Mouse (Mus musculus): ENCODE data around the gene Cwc27. TPM values are rescaled to one million over a fixed set of nuclear protein-coding genes. Genes with fewer than 3 reads are reported as not detected.

Cwc27 gene
- polyA plus RNA-seq, 1 experiment: 2.8 TPM

- H3K27ac ChIP-seq (ENCODE audit: control insufficient read depth, insufficient read depth, low read length): no peak overlapping the region
- WGBS: 92% methylated on average over 2 of the region's 2 CpGs
These were observed 131.4 kb downstream of the Cwc27 start for GRCm38 (mm10) chr13:104685537-104685936.

GRCm38 (mm10) chr13:104684361-104685011, 132.5 kb downstream of the Cwc27 start:
- TF ChIP-seq CTCF (IDR thresholded peaks at IDR 0.05; ENCODE audit: borderline replicate concordance, control insufficient read depth, extremely low read depth, insufficient read depth, low read length, poor library complexity): no peak
- TF ChIP-seq POLR2A (IDR thresholded peaks at IDR 0.05; ENCODE audit: control insufficient read depth, extremely low read depth, insufficient read depth, low read length, poor library complexity): no peak
- Histone ChIP-seq H3K4me1 (replicated peaks; ENCODE audit: control insufficient read depth, insufficient read depth, low read length) (peaks cover 4% of the 10 kb centered on the region), H3K36me3 (ENCODE audit: control insufficient read depth, insufficient read depth, low read length) (no peaks in the 10 kb centered on the region), H3K27ac (ENCODE audit: control insufficient read depth, insufficient read depth, low read length) (no peak overlapping the region), H3K27me3 (ENCODE audit: control insufficient read depth, insufficient read depth, low read length) (no peaks in the 10 kb centered on the region), H3K4me3 (ENCODE audit: control insufficient read depth, insufficient read depth, low read length) (no peak overlapping the region)
- WGBS: 85% methylated on average over 6 of the region's 6 CpGs
- no peak for DNase-seq

More at GRCm38 (mm10) chr13:104685537-104685936, 131.4 kb downstream of the Cwc27 start:
- DNase-seq: no peak
- H3K36me3 ChIP-seq (ENCODE audit: control insufficient read depth, insufficient read depth, low read length): no peaks in the 10 kb centered on the region
- no peak overlapping the region for H3K4me3 ChIP-seq (ENCODE audit: control insufficient read depth, insufficient read depth, low read length)
- peaks cover 4% of the 10 kb centered on the region for H3K4me1 ChIP-seq (replicated peaks; ENCODE audit: control insufficient read depth, insufficient read depth, low read length)
- TF ChIP-seq CTCF (IDR thresholded peaks at IDR 0.05; ENCODE audit: borderline replicate concordance, control insufficient read depth, extremely low read depth, insufficient read depth, low read length, poor library complexity): no peak
- TF ChIP-seq POLR2A (IDR thresholded peaks at IDR 0.05; ENCODE audit: control insufficient read depth, extremely low read depth, insufficient read depth, low read length, poor library complexity): no peak
- no peaks in the 10 kb centered on the region for H3K27me3 ChIP-seq (ENCODE audit: control insufficient read depth, insufficient read depth, low read length)

- no peak for DNase-seq
- H3K27ac ChIP-seq (ENCODE audit: control insufficient read depth, insufficient read depth, low read length): no peak overlapping the region
- H3K27me3 ChIP-seq (ENCODE audit: control insufficient read depth, insufficient read depth, low read length): no peaks in the 10 kb centered on the region
- no peaks in the 10 kb centered on the region for H3K36me3 ChIP-seq (ENCODE audit: control insufficient read depth, insufficient read depth, low read length)
- H3K4me1 ChIP-seq (replicated peaks; ENCODE audit: control insufficient read depth, insufficient read depth, low read length): peaks cover 4% of the 10 kb centered on the region
- TF ChIP-seq POLR2A (IDR thresholded peaks at IDR 0.05; ENCODE audit: control insufficient read depth, extremely low read depth, insufficient read depth, low read length, poor library complexity): no peak
- TF ChIP-seq CTCF (IDR thresholded peaks at IDR 0.05; ENCODE audit: borderline replicate concordance, control insufficient read depth, extremely low read depth, insufficient read depth, low read length, poor library complexity): no peak
- no peak overlapping the region for H3K4me3 ChIP-seq (ENCODE audit: control insufficient read depth, insufficient read depth, low read length)
- WGBS: 74% methylated on average over 1 of the region's 1 CpGs
These were observed 135.7 kb downstream of the Cwc27 start for GRCm38 (mm10) chr13:104681212-104681611.

GRCm38 (mm10) chr13:104661188-104661587, 155.8 kb downstream of the Cwc27 start:
- WGBS: 97% methylated on average over 9 of the region's 9 CpGs
- H3K27ac ChIP-seq (ENCODE audit: control insufficient read depth, insufficient read depth, low read length): no peak overlapping the region
- no peak overlapping the region for H3K4me3 ChIP-seq (ENCODE audit: control insufficient read depth, insufficient read depth, low read length)
- TF ChIP-seq CTCF (IDR thresholded peaks at IDR 0.05; ENCODE audit: borderline replicate concordance, control insufficient read depth, extremely low read depth, insufficient read depth, low read length, poor library complexity) (no peak), POLR2A (IDR thresholded peaks at IDR 0.05; ENCODE audit: control insufficient read depth, extremely low read depth, insufficient read depth, low read length, poor library complexity) (no peak)
- H3K27me3 ChIP-seq (ENCODE audit: control insufficient read depth, insufficient read depth, low read length): no peaks in the 10 kb centered on the region
- no peak for DNase-seq
- no peaks in the 10 kb centered on the region for H3K36me3 ChIP-seq (ENCODE audit: control insufficient read depth, insufficient read depth, low read length)
- H3K4me1 ChIP-seq (replicated peaks; ENCODE audit: control insufficient read depth, insufficient read depth, low read length): no peaks in the 10 kb centered on the region

DNA sequence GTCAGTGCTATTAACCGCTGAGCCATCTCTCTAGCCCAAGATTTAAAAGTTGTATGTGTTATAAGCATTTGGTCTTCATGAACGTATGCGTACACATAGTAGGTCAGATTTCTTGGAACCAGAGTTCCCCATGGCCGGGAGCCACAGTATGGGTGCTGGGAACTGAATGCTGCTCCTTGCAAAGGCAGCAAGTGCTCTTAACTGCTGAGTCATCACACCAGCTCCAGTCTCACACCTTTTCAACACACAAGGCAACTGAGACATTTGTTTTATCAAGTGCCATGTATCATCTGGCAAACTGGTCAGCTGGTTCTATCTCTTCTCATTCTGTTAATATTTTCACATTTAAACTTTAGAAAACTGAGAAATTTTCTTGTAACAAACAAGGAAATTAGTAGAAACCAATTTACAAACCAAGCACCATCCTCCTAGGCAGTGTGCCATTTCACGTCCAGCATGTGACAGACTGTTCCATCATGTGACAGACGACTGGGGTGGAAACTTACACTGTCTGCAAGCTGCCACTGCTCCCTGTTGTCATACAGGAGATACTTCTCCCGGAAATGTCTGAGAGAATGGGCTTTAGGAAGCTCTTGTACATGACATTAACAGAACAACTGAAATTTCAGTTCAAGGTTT, 156.8 kb downstream of the Cwc27 start:
- H3K27ac ChIP-seq (ENCODE audit: control insufficient read depth, insufficient read depth, low read length): no peak overlapping the region
- no peaks in the 10 kb centered on the region for H3K4me1 ChIP-seq (replicated peaks; ENCODE audit: control insufficient read depth, insufficient read depth, low read length)
- TF ChIP-seq CTCF (IDR thresholded peaks at IDR 0.05; ENCODE audit: borderline replicate concordance, control insufficient read depth, extremely low read depth, insufficient read depth, low read length, poor library complexity): no peak
- no peak for TF ChIP-seq POLR2A (IDR thresholded peaks at IDR 0.05; ENCODE audit: control insufficient read depth, extremely low read depth, insufficient read depth, low read length, poor library complexity)
- DNase-seq: no peak
- no peak overlapping the region for H3K4me3 ChIP-seq (ENCODE audit: control insufficient read depth, insufficient read depth, low read length)
- WGBS: 98% methylated on average over 7 of the region's 7 CpGs
- no peaks in the 10 kb centered on the region for H3K36me3 ChIP-seq (ENCODE audit: control insufficient read depth, insufficient read depth, low read length)
- no peaks in the 10 kb centered on the region for H3K27me3 ChIP-seq (ENCODE audit: control insufficient read depth, insufficient read depth, low read length)

- Histone ChIP-seq H3K4me1 (replicated peaks; ENCODE audit: control insufficient read depth, insufficient read depth, low read length) (no peaks in the 10 kb centered on the region), H3K27ac (ENCODE audit: control insufficient read depth, insufficient read depth, low read length) (no peak overlapping the region), H3K36me3 (ENCODE audit: control insufficient read depth, insufficient read depth, low read length) (no peaks in the 10 kb centered on the region), H3K4me3 (ENCODE audit: control insufficient read depth, insufficient read depth, low read length) (no peak overlapping the region), H3K27me3 (ENCODE audit: control insufficient read depth, insufficient read depth, low read length) (no peaks in the 10 kb centered on the region)
- WGBS: over 99% methylated on average over 5 of the region's 5 CpGs
- no peak for DNase-seq
- TF ChIP-seq POLR2A (IDR thresholded peaks at IDR 0.05; ENCODE audit: control insufficient read depth, extremely low read depth, insufficient read depth, low read length, poor library complexity): no peak
- TF ChIP-seq CTCF (IDR thresholded peaks at IDR 0.05; ENCODE audit: borderline replicate concordance, control insufficient read depth, extremely low read depth, insufficient read depth, low read length, poor library complexity): no peak
These were observed 160.2 kb downstream of the Cwc27 start for GRCm38 (mm10) chr13:104656666-104657272.
